Mouse (Mus musculus): Measurements from ENCODE around the gene Ndufb5.
A peak's percentile ranks its signal among the peaks of the same experiment; 100 is the strongest.

- TF ChIP-seq USF2 (IDR thresholded peaks at IDR 0.05; ENCODE audit: borderline replicate concordance in 1 of 2, insufficient read depth in 1 of 2, low read depth in 1 of 2, low read length in 2 of 2) (no peak), POLR2A (IDR thresholded peaks at IDR 0.05; ENCODE audit: control insufficient read depth in 1 of 2, insufficient read depth in 1 of 2, low read depth in 1 of 2, low read length in 2 of 2, poor library complexity in 1 of 2) (0 out of 4 replicates have a peak, but pooled peaks of 1 of the 2 experiments have one; percentile 33), MAX (IDR thresholded peaks at IDR 0.05; ENCODE audit: low read length) (peak; percentile 82), POLR2AphosphoS5 (IDR thresholded peaks at IDR 0.05; ENCODE audit: borderline replicate concordance, low read depth, low read length) (no peak), HCFC1 (IDR thresholded peaks at IDR 0.05; ENCODE audit: low read depth, low read length) (no peak; the same call in 1 of the 2 replicates), CTCF (IDR thresholded peaks at IDR 0.05 in 2 of 3, conservative IDR thresholded peaks at IDR 0.05 in 1 of 3; ENCODE audit: control insufficient read depth in 1 of 3, insufficient read depth in 1 of 3, low read depth in 2 of 3, low read length in 3 of 3, poor library complexity in 1 of 3, severe bottlenecking in 1 of 3) (peak; percentile 94 to 98 (median 96)), TCF12 (IDR thresholded peaks at IDR 0.05; ENCODE audit: low read depth, low read length) (0 out of 2 replicates have a peak, but pooled peaks have one; percentile 11), POLR2AphosphoS2 (IDR thresholded peaks at IDR 0.05; ENCODE audit: low read length) (no peak), GABPA (IDR thresholded peaks at IDR 0.05; ENCODE audit: low read depth, low read length) (no peak), ZKSCAN1 (IDR thresholded peaks at IDR 0.05; ENCODE audit: low read depth, low read length) (no peak), ZNF384 (IDR thresholded peaks at IDR 0.05; ENCODE audit: low read depth, low read length) (peak; percentile 27; the same call in 1 of the 2 replicates), TAL1 (IDR thresholded peaks at IDR 0.05; ENCODE audit: low read length) (no peak), SIN3A (IDR thresholded peaks at IDR 0.05; ENCODE audit: low read length) (peak; percentile 82), CHD2 (IDR thresholded peaks at IDR 0.05; ENCODE audit: low read length) (no peak)
These were observed 38.4 kb upstream of the Ndufb5 start for GRCm38 (mm10) chr3:32698228-32698863.

Measured in MEL (cell line).